Mouse (Mus musculus): ENCODE data around the gene Clns1a.
A peak's percentile ranks its signal among the peaks of the same experiment; 100 is the strongest.

Gene Clns1a

DNA sequence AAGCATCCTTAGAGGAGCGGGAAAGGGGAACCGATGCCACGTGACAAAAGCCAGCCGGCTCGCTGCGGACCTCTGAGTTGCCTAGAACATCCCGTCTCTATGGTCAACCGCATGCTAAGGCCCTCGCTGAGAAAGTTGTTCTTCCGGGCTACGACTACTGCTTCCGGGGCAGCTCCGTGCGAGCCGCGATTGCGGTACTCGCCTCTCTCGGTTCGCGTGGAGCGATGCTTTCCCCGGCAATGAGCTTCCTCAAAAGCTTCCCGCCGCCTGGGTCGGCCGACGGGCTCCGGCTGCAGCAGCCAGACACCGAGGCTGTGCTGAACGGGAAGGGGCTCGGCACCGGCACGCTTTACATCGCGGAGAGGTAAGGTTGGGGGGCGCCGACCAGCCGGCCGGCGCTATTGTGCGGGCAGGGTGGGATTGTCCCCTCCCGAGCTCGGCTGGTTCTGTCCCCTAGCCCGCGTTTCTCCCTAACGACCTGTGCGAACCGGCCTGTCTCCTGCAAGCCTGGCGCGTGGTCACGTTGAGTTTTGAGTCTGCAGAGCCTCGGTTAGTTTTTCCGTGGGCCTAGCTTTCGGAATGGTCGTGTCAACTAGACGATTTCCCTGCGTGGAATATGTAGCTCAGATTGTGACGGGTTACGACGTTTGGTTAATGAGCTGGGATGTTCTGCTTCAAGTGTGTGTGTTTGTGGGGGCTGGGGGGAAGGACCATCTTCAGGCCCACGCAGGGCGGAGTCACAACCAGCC is at the start of gene Clns1a:
Gene Clns1a (plus strand): TSS at position 129 of the 749 bp plus-strand sequence.
- peak; percentile 64 for DNase-seq (ENCODE audit: low spot score)

DNA sequence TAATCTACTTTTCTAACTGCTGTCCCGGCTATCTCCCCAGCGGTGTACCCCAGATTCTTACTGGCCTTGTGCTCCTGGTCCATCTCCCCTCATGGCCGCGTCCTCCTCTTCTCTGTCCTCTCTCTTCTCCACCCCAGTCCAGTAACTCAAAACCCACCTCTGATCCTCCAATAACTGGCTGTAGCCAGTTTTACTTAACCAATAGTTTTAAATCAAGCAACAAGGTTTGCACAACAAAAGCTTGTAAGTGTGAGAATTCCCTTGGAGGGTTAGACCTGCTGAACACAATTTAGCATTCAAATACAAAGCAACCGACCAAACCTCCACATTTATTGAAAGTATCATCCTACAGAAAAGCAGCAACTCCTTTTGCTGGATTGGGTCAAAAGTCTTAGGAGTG is 48.8 kb upstream of the Clns1a start:
- DNase-seq (ENCODE audit: low spot score), result no peak

GRCm38 (mm10) chr7:97650729-97651128 is 45.7 kb upstream of the Clns1a start:
- no peak for DNase-seq (ENCODE audit: low spot score)

- no peak for DNase-seq (ENCODE audit: low spot score)
Measured at GRCm38 (mm10) chr7:97656144-97656543, 40.3 kb upstream of the Clns1a start.

GRCm38 (mm10) chr7:97661634-97662033 is 34.8 kb upstream of the Clns1a start:
- no peak for DNase-seq (ENCODE audit: low spot score)

DNA sequence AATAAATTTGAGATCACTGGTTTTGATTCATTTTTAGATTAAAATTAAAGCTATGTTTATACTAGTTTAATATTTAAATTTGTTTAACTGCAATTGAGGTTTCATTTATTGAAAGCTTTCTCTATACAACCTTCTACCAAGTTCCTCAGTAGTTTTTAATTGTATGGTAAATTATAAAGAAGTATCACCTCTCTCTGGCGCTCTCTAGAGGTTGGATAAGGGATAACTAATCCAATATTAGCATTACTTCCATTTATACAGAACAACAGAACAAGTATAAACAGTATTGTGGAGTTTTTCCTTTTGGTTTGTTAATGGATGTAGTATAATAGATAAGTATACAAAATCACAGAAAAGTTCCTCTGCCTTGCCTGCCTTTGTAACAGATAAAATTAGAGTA is 17.2 kb upstream of the Clns1a start:
- DNase-seq (ENCODE audit: low spot score), result no peak

- DNase-seq (ENCODE audit: low spot score), result no peak
Measured at GRCm38 (mm10) chr7:97687831-97688230, 8.6 kb upstream of the Clns1a start.

DNA sequence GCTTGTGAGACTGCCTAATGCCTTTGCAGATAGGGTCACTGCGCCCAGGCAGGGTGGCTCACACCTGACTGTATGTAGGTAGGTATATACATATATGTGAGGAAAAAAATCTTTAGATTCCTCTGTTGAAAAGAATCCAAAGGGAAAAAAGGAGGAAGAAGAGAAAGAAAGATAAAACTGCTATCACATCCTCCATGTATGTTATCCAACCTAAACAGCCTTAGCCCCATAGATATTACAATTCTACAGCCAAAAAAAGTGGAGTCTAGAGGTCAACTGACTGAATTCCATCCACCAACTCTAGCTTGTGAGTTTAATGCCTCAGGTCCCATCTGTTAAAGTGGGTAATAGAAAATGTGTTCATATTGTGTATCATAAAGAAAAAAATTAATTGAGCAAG is 993 bp upstream of the Clns1a start:
- no peak for DNase-seq (ENCODE audit: low spot score)

GRCm38 (mm10) chr7:97696133-97696505 is 315 bp upstream of the Clns1a start:
- DNase-seq (ENCODE audit: low spot score), result no peak

DNA sequence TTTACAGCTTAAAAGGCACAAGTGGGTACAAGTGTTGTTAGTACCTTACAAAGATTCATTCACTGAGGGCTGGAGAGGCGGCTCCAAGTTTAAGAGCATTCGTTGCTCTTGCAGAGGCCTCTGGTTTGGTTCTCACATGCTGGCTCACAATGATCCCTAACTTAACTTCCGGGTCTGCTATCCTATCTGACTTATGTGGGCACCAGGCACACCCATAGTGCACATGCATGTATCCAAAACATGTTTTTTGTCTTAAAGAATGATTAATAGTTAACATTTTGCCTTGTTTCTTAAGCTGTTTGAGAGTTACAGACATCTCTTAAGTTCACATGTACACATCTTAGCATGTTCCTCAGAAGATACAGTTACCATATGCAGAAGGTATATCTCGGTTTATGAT is 3.7 kb downstream of the Clns1a start:
- DNase-seq (ENCODE audit: low spot score), result no peak

DNA sequence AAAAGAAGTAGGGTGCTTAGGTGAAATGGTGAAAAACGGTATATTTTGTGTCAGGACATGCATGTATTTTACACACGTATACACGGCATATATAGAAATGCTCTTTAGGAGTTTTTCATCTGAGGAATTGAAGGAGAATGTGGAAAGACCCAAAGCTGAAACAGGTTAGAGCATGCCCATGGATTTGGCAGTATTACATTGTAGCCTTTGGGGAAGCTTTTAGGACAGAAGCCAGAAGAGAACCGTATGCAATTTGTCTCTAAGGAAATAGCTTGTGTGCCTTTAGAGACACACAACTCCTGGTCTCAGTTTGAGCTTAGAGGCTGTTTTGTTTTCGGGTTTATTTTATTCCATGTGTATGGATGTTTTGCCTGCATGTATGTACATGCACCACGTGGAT is 4.7 kb downstream of the Clns1a start:
- no peak for DNase-seq (ENCODE audit: low spot score)

DNA sequence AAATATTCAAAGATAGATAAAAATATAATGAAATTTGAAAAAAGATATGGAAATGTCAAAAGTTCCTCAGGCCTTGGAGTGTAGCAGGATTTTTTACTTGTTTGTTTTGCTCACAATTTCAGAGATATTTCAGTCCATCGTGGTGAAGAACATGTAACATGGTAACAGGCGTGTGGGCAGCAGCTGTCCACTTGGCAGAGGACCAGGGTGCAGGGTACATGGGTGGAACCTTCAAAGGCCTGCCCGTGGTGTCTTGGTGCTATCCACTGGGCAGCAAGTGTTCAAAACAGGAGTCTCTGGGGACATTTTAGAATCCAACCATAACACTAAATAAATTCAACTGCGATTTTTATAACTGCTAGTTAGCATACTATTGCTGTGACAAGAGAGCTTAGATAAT is 10.7 kb downstream of the Clns1a start:
- no peak for DNase-seq (ENCODE audit: low spot score)

- DNase-seq (ENCODE audit: low spot score), result no peak
Measured at GRCm38 (mm10) chr7:97707809-97708208, 11.4 kb downstream of the Clns1a start.

DNA sequence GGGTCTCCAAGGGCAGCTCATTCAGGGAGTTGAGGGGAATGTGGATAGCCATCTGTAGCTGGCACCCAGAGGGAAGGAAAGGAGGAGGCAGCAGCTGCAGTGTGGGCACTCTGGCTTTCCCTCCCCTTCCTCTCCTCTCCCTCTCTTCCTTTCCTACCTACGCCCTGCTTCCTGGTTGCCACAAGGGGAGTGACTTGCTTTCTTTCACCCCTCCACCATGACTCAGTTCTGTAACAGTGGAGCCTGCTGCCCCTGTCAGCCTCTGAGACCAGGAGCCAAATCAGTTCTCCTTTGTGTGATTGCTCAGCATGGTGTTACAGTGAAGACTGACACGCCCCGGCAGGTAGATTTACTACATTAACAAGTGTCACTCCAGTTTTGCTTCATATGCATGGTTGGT is 12.8 kb downstream of the Clns1a start:
- DNase-seq (ENCODE audit: low spot score), result no peak

DNA sequence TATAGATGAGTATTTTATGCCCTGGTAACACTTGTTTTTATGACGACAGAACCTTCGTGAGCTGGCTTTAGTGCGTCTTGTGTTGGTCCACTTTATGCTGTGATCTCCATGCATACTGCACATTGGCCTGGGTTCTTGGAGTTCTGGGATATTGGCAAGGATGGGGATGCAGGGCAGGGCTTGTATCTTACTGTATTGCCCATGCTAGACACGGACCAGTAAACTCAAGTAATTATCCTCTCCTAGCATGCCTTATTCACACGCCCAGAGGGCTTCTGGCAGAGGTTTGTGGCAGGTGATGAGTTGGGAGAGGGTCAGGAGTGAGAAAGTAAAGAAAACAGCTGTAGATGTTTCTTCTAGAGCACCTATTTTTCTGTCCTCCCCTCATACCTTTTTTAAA is 18.2 kb downstream of the Clns1a start:
- DNase-seq (ENCODE audit: low spot score), result no peak

DNA sequence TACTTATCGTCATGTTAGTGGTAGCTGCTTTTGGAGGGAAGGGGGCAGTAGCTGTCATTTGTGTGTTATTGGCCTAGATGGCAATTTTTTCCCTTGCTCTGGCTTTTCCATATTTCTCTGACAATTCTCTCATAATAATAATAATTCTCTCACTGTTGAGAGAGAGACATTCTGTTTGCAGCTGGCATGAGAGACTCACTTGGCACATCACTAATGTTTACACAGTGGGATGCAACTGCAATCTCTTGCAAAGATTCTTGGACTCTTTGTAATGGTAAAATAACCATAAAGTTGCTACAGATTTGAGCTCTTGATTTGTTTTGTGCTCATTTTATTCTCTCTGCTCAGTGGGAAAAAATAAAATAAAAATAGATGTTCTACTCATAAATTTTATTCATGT is 20.9 kb downstream of the Clns1a start:
- no peak for DNase-seq (ENCODE audit: low spot score)

DNA sequence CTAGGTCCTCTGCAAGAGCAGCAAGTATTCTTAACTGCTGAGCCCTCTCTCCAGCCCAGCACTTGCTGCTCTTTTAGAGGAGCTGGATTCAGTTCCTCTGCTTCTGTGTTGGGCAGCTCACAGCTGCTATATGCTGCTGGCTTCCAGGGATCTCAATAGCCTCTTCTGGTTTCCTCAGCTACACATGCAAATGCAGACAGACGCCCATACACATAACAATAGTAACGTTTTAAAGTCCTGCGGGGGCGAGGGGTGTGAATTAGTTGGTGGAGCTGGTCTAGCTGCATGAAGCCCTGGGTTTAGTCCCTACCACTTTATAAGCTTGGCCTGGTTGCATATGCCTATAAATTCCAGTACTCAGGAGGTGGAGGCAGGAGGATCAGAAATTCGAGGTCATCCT is 22.6 kb downstream of the Clns1a start:
- no peak for DNase-seq (ENCODE audit: low spot score)

GRCm38 (mm10) chr7:97720109-97720508 is 23.7 kb downstream of the Clns1a start:
- DNase-seq (ENCODE audit: low spot score), result no peak

GRCm38 (mm10) chr7:97722278-97722918 is 26.0 kb downstream of the Clns1a start:
- no peak for DNase-seq (ENCODE audit: low spot score)

GRCm38 (mm10) chr7:97723646-97724538 is 27.5 kb downstream of the Clns1a start:
- no peak for DNase-seq (ENCODE audit: low spot score)

GRCm38 (mm10) chr7:97725401-97725800 is 29.0 kb downstream of the Clns1a start:
- no peak for DNase-seq (ENCODE audit: low spot score)

DNA sequence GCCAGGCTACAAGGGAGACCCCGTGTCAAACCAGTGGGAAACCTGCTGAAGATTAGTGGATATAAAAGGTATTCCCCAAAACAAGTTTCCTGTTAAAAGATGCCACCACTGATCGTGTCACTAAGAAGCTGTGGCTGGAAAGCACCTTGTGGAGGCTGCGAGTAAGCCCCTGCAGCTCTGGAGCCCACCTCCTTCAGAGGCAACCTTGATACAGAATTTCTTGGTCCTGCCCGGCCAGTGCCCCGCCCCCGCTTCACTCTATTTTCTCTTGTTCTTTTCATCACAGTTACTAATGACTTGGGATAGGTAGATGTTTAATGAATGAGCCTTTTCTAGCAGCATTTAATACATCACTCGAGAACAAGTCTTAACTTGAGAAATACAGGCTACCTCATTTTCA is 29.6 kb downstream of the Clns1a start:
- no peak for DNase-seq (ENCODE audit: low spot score)

GRCm38 (mm10) chr7:97726778-97727177 is 30.3 kb downstream of the Clns1a start:
- no peak for DNase-seq (ENCODE audit: low spot score)

All from urinary bladder, postnatal 10 days (tissue).